Mouse (Mus musculus) gastrocnemius, adult 18-20 months (tissue): ENCODE results near the gene Zfp810. TPM values are rescaled to one million over a fixed set of nuclear protein-coding genes. Genes with fewer than 3 reads are reported as not detected.
A peak's percentile ranks its signal among the peaks of the same experiment; 100 is the strongest.

Experiments
- DNase-seq: peaks from one replicate; pipeline ENCODE4 v3.0.0; 2021; ENCODE audit warnings: low spot score
- total RNA-seq, 2 experiments: library from RNA; stranded (reverse); gene quantifications; 2 replicates each; pipeline ENCODE4 v1.2.3; 2021

The Zfp810 gene
- total RNA-seq, 2 experiments from 2014 or later: 0.34 to 0.36 TPM

- DNase-seq: no peak
Measured at GRCm38 (mm10) chr9:22260092-22260422, 47.4 kb downstream of the Zfp810 start.

GRCm38 (mm10) chr9:22259184-22260091 lies 48.0 kb downstream of the Zfp810 start, which contains the start of gene Zfp599:
Gene Zfp599 (minus strand): TSS chr9:22259895.
- peak; percentile 1 for DNase-seq

GRCm38 (mm10) chr9:22258784-22259183 lies 48.7 kb downstream of the Zfp810 start:
- DNase-seq: no peak

- DNase-seq: no peak
Measured at GRCm38 (mm10) chr9:22256579-22256978, 50.9 kb downstream of the Zfp810 start.

- DNase-seq: no peak
Measured at GRCm38 (mm10) chr9:22244242-22244641, 63.2 kb downstream of the Zfp810 start.

GRCm38 (mm10) chr9:22240001-22240400 lies 67.4 kb downstream of the Zfp810 start:
- DNase-seq: no peak

GRCm38 (mm10) chr9:22230556-22230955 lies 76.9 kb downstream of the Zfp810 start:
- no peak for DNase-seq

- DNase-seq: no peak
Measured at GRCm38 (mm10) chr9:22230061-22230460, 77.4 kb downstream of the Zfp810 start.

- DNase-seq: no peak
Measured at GRCm38 (mm10) chr9:22229386-22230026, 77.9 kb downstream of the Zfp810 start.

GRCm38 (mm10) chr9:22226846-22227245 lies 80.6 kb downstream of the Zfp810 start:
- peak; percentile 5 for DNase-seq

Other genes with a start within 250 kb of the Zfp810 start
- not detected for gene Gm49318, start 236.4 kb downstream of the Zfp810 start, total RNA-seq
- 1 to 10 TPM; 3.2 to 3.7 TPM for gene Zfp653, start 236.3 kb downstream of the Zfp810 start, total RNA-seq
- 10 to 100 TPM; 89.2 to 92.1 TPM for gene Ecsit, start 222.2 kb downstream of the Zfp810 start, total RNA-seq
- 1 to 10 TPM; 3.1 to 6.5 TPM for gene Cnn1, start 208.4 kb downstream of the Zfp810 start, total RNA-seq
- gene Elof1, start 190.5 kb downstream of the Zfp810 start, total RNA-seq: 10 to 100 TPM; 37.9 to 39.1 TPM
- gene Acp5, start 171.9 kb downstream of the Zfp810 start, total RNA-seq: 1 to 10 TPM in 1 of 2 experiments, under 1 TPM in 1; 0.94 to 2.3 TPM
- 10 to 100 TPM; 33.4 to 36.9 TPM for gene Pigyl, start 150.8 kb downstream of the Zfp810 start, total RNA-seq
- not detected for gene Zfp872, start 119.6 kb downstream of the Zfp810 start, total RNA-seq
- 1 to 10 TPM; 6.1 to 6.3 TPM for gene Zfp809, start 81.9 kb downstream of the Zfp810 start, total RNA-seq
- not detected for gene Zfp599, start 47.8 kb downstream of the Zfp810 start, total RNA-seq
- 1 to 10 TPM; 1.3 TPM for gene Anln, start 81.5 kb upstream of the Zfp810 start, total RNA-seq
- under 1 TPM; 0.32 to 0.38 TPM for gene 9530077C05Rik, start 103.9 kb upstream of the Zfp810 start, total RNA-seq
- not detected for gene Gm17545, start 146.6 kb upstream of the Zfp810 start, total RNA-seq
- 10 to 100 TPM; 37.0 to 37.5 TPM for gene Rp9, start 162.1 kb upstream of the Zfp810 start, total RNA-seq
- gene Bbs9, start 168.1 kb upstream of the Zfp810 start, total RNA-seq: 1 to 10 TPM; 8.5 to 8.9 TPM